Mouse (Mus musculus): ENCODE results near the gene Diaph2. TPM values are rescaled to one million over a fixed set of nuclear protein-coding genes. Genes with fewer than 3 reads are reported as not detected.
A peak's percentile ranks its signal among the peaks of the same experiment; 100 is the strongest.

Gene Diaph2
- polyA plus RNA-seq, 1 experiment from 2014 or later, result 7.9 TPM

DNA sequence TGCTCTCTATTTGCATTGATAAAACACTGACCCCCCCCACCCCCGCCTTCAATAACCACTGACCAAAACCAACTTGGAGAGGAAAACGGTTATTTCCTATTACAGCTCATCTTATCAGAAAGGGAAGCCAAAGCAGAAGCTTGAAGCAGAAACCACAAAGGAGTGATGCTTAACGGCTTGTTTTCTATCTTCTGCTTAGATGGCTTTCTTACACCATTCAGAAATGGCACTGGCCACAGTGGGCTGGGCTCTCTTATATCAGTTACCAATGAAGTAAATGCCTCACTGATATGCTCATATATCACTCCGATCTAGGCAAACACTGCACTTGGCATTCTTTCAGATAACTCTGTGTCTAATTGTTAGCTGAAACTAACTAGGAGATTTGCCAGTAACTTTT, 463.2 kb downstream of the Diaph2 start:
- no peak for ATAC-seq (ENCODE audit: low FRiP score)
- H3K9ac ChIP-seq, result no peak overlapping the region
- WGBS, result 80% methylated on average over 4 of the region's 4 CpGs
- no peaks in the 10 kb centered on the region for H3K9me3 ChIP-seq
- no peaks in the 10 kb centered on the region for H3K4me1 ChIP-seq
- H3K36me3 ChIP-seq (replicated peaks), result no peaks in the 10 kb centered on the region
- H3K4me2 ChIP-seq, result no peak overlapping the region
- H3K27ac ChIP-seq, result no peak overlapping the region
- no peak overlapping the region for H3K4me3 ChIP-seq (replicated peaks)
- no peaks in the 10 kb centered on the region for H3K27me3 ChIP-seq

DNA sequence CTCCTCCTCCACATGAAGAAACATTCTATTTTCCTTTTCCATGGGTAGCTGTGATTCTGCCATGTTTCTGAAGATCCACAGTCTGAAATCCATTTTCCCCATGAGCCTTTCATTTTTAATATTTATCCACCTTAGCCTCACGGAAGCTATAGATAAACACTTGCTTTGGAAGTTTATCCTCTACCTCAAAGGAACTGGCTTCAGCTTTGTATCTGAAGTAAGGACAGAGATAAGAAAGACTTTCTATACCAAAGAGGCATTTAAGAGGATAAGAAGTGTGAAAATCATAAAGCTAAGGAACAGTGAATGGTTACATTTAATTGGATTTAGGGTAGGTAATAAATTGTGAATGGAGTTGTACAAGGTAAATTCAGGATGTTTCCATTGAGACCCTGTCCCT, 480.5 kb downstream of the Diaph2 start:
- WGBS, result 89% methylated on average over 1 of the region's 1 CpGs
- Histone ChIP-seq H3K27ac (no peak overlapping the region), H3K9ac (no peak overlapping the region)

DNA sequence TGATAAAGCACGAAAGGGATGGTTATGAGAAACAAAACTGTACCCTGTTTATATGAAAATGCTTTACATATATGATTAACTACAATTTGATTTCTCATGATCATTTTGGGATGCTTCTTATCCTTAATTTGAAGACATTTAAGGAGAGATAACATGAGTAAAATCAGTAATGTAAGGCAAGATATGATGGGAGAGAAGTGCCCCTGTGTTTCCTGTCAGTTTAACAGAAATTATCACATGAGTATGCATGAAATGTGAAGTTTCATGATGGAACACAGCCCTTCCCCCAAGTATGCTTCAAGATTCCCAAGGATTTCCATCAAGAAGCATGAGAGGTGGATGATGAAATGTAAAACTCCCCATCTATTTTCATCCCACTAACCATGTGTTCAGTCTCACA, 485.6 kb downstream of the Diaph2 start:
- H3K4me2 ChIP-seq, result no peak overlapping the region
- no peak overlapping the region for H3K4me3 ChIP-seq (replicated peaks)
- H3K36me3 ChIP-seq (replicated peaks), result no peaks in the 10 kb centered on the region
- H3K4me1 ChIP-seq, result no peaks in the 10 kb centered on the region
- no peaks in the 10 kb centered on the region for H3K27me3 ChIP-seq
- no peak for ATAC-seq (ENCODE audit: low FRiP score)
- no peak overlapping the region for H3K27ac ChIP-seq
- 82% methylated on average over 1 of the region's 1 CpGs for WGBS
- no peak overlapping the region for H3K9ac ChIP-seq
- H3K9me3 ChIP-seq, result no peaks in the 10 kb centered on the region

More for the DNA sequence above, 480.5 kb downstream of the Diaph2 start:
- H3K4me3 ChIP-seq (replicated peaks), result no peak overlapping the region
- no peaks in the 10 kb centered on the region for H3K9me3 ChIP-seq
- no peak overlapping the region for H3K4me2 ChIP-seq
- H3K36me3 ChIP-seq (replicated peaks), result no peaks in the 10 kb centered on the region
- H3K4me1 ChIP-seq, result no peaks in the 10 kb centered on the region
- ATAC-seq (ENCODE audit: low FRiP score), result no peak
- no peaks in the 10 kb centered on the region for H3K27me3 ChIP-seq

DNA sequence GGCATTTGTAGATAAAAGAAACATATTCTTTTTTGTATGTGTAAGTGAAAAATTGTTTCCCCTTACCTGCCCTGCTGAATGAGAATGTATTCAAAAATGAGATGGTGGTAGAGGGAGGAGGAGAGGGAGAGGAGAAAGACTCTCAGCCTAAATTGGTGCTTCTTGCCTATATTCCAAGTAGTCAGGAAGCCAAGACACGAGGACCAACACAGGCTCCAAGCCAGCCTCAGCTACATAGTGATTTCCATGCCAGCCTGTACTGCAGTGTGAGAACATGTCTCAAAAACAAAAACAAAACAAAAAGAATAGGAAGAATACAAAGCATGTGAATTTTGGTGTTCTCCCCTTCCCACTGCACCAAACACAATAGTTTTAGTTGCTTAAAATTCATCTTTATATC, 497.1 kb downstream of the Diaph2 start:
- Histone ChIP-seq H3K9me3 (no peaks in the 10 kb centered on the region), H3K9ac (no peak overlapping the region), H3K4me1 (no peaks in the 10 kb centered on the region), H3K27me3 (no peaks in the 10 kb centered on the region), H3K4me2 (no peak overlapping the region), H3K36me3 (replicated peaks) (no peaks in the 10 kb centered on the region), H3K27ac (no peak overlapping the region), H3K4me3 (replicated peaks) (no peak overlapping the region)
- 82% methylated on average over 1 of the region's 1 CpGs for WGBS
- no peak for ATAC-seq (ENCODE audit: low FRiP score)

DNA sequence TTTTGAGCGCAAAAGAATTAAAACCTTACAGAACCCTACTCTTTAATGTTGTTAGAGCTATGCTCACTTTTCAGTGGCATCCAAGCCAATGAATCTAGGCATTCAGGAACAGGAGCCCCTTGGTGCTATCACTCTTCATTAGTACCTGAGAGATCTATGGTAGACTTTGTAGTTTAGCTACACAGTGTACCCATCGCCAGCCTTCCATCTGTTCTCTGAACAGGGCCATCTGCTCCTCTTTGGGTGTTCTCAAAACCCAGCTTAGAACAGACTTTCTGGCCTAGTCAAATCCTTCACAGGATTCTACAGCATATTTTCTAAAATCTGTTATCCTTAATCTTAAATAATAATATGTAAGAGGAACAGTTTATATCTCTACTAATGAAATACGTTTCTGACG, 504.1 kb downstream of the Diaph2 start:
- Histone ChIP-seq H3K4me2 (no peak overlapping the region), H3K27ac (no peak overlapping the region), H3K36me3 (replicated peaks) (no peaks in the 10 kb centered on the region), H3K9me3 (no peaks in the 10 kb centered on the region), H3K4me1 (no peaks in the 10 kb centered on the region), H3K9ac (no peak overlapping the region), H3K27me3 (no peaks in the 10 kb centered on the region), H3K4me3 (replicated peaks) (no peak overlapping the region)
- ATAC-seq (ENCODE audit: low FRiP score), result no peak
- 87% methylated on average over 4 of the region's 4 CpGs for WGBS

DNA sequence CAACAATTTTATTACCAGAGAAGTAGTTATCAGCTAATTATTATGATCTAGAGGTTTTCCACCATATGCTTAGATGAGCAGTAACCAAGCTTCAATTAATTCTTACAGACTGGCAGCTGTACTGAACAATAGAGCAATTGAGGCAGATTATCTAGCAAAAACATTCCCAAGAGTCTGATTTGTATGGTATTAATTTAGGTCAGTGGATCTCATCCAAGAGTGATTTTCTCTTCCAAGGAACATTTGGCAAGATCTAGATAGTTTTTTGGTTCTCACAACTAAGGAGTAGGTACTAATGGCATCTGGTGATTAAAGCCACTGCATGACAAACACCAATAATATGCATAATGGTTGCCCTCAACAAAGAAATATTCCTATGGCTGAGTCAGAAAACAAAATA, 516.2 kb downstream of the Diaph2 start:
- H3K9ac ChIP-seq, result no peak overlapping the region
- no peak overlapping the region for H3K4me3 ChIP-seq (replicated peaks)
- no peak overlapping the region for H3K27ac ChIP-seq
- H3K36me3 ChIP-seq (replicated peaks), result no peaks in the 10 kb centered on the region
- no peaks in the 10 kb centered on the region for H3K27me3 ChIP-seq
- H3K4me2 ChIP-seq, result no peak overlapping the region
- H3K4me1 ChIP-seq, result no peaks in the 10 kb centered on the region
- H3K9me3 ChIP-seq, result no peaks in the 10 kb centered on the region
- ATAC-seq (ENCODE audit: low FRiP score), result peak; percentile 53; the same call in 1 of the 2 replicates

DNA sequence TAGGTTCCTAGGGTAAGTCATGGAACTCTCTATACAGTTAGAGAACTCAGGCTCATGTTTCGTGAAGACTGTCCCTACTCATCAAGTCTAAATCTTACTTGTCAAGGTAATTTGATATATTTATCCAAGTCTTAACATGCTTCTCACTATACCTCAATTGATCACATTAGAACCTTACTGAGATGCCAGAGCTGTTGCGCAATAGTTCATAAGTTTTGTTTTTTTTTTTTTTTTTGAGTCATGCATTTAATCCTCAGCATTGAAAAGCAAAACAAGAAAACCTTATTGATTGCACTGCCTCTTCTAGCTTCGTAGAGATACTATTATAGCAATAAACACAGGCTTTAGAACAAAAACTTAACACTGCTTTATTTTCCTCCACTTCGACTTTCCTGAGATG, 529.6 kb downstream of the Diaph2 start:
- H3K4me2 ChIP-seq, result no peak overlapping the region
- WGBS, result 82% methylated on average over 4 of the region's 4 CpGs

DNA sequence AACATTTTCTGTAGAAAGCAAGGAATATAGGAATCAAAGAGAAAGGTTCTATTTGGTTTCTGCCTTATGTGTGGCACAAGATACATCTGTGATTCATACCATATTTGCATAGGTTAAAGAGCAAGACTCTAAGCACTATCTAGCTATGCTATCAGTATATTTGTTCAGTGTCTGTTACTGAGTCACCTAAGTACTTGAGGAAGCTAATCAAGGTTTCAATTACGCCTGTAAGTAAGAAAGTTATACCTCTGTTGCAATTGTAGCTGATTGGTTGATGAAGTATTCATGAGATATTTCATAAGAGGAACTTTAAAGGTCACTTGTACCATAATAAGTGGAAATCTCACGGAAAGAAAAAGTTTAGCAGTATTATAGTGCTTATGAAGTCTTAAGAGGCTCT, 531.9 kb downstream of the Diaph2 start:
- no peaks in the 10 kb centered on the region for H3K9me3 ChIP-seq
- WGBS, result 83% methylated on average over 2 of the region's 2 CpGs
- no peaks in the 10 kb centered on the region for H3K4me1 ChIP-seq
- no peak overlapping the region for H3K4me3 ChIP-seq (replicated peaks)
- ATAC-seq (ENCODE audit: low FRiP score), result no peak
- H3K27ac ChIP-seq, result no peak overlapping the region
- H3K36me3 ChIP-seq (replicated peaks), result no peaks in the 10 kb centered on the region
- no peak overlapping the region for H3K9ac ChIP-seq
- H3K27me3 ChIP-seq, result no peaks in the 10 kb centered on the region
- H3K4me2 ChIP-seq, result no peak overlapping the region

More for the DNA sequence above, 529.6 kb downstream of the Diaph2 start:
- no peak overlapping the region for H3K4me3 ChIP-seq (replicated peaks)
- H3K27me3 ChIP-seq, result no peaks in the 10 kb centered on the region
- H3K4me1 ChIP-seq, result no peaks in the 10 kb centered on the region
- no peaks in the 10 kb centered on the region for H3K9me3 ChIP-seq
- no peak overlapping the region for H3K9ac ChIP-seq
- ATAC-seq (ENCODE audit: low FRiP score), result no peak
- H3K36me3 ChIP-seq (replicated peaks), result no peaks in the 10 kb centered on the region
- no peak overlapping the region for H3K27ac ChIP-seq

DNA sequence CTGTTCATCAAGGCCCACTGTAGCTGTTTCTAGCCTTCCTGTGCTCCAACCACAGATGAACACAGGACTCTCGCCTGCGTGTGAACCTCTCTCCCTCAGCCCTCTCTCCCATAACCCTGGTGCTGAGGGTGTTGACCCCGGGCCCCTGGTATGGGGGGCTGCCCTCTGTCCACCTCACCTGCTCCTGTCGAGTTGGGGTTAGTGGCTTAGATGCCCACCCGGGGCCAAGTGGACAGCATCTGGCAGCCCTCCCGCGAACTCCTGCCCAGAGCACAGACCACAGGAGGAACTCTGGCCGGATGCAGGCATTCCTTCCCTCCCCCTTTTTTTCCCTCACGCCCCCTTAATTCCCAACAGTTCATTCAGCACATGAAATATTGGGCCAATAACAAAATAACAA, 537.5 kb downstream of the Diaph2 start:
- Histone ChIP-seq H3K36me3 (replicated peaks) (no peaks in the 10 kb centered on the region), H3K4me1 (no peaks in the 10 kb centered on the region), H3K27ac (no peak overlapping the region), H3K4me3 (replicated peaks) (no peak overlapping the region), H3K4me2 (no peak overlapping the region), H3K9ac (no peak overlapping the region), H3K27me3 (no peaks in the 10 kb centered on the region), H3K9me3 (no peaks in the 10 kb centered on the region)
- WGBS, result 86% methylated on average over 9 of the region's 9 CpGs
- ATAC-seq (ENCODE audit: low FRiP score), result no peak

DNA sequence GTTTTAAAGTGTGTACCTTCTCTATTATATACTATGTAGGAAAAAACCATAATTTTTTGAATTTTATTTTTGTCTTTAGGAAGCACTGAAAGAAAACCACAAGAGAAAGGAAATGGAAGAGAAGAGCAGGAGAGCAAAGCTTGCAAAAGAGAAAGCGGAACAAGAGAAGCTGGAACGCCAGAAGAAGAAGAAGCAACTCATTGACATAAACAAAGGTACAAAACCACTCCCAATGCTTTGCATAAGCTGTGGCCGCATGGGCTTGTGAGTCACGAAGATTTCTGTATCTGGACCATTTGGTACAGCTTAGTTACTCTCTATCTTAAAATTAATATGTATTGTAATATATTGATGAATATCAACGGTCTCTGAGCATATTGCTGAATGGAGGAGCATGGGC, 540.2 kb downstream of the Diaph2 start:
- Histone ChIP-seq H3K27me3 (no peaks in the 10 kb centered on the region), H3K4me2 (no peak overlapping the region), H3K9me3 (no peaks in the 10 kb centered on the region), H3K9ac (no peak overlapping the region), H3K4me3 (replicated peaks) (no peak overlapping the region), H3K27ac (no peak overlapping the region), H3K36me3 (replicated peaks) (no peaks in the 10 kb centered on the region), H3K4me1 (no peaks in the 10 kb centered on the region)
- no peak for ATAC-seq (ENCODE audit: low FRiP score)
- WGBS, result 88% methylated on average over 5 of the region's 5 CpGs

DNA sequence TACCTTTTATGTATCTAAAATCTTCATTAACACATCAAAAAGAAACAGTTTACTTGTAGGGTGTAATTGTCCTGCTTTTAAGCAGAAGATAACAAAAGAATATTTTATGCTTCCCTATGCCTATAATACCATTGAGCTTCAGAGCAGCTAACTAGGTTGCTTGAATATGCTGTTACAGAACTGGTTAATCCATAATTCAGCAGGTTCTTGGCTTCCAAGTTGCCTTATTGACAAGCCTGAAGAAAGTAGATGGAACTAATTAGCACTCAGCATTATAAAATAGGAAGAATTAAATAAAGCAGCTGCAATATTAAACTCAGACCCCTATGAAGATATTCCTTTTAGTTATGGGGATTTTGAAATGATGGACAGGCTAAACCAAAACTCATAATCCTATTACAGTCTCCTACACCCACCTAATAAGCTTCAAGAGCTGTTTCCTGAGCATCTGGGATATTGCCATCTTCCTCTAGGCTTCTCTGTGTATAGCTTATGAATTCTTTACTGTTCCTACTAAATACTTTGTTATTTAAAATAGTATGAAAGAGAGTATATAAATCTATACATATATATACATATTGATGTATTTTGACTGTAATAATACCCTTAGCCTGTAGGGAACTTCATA, 601.4 kb downstream of the Diaph2 start:
- Histone ChIP-seq H3K9ac (no peak overlapping the region), H3K27ac (no peak overlapping the region), H3K36me3 (replicated peaks) (no peaks in the 10 kb centered on the region), H3K9me3 (no peaks in the 10 kb centered on the region), H3K4me1 (no peaks in the 10 kb centered on the region), H3K4me3 (replicated peaks) (no peak overlapping the region), H3K27me3 (no peaks in the 10 kb centered on the region), H3K4me2 (no peak overlapping the region)
- ATAC-seq (ENCODE audit: low FRiP score), result no peak; the same call in 1 of the 2 replicates

DNA sequence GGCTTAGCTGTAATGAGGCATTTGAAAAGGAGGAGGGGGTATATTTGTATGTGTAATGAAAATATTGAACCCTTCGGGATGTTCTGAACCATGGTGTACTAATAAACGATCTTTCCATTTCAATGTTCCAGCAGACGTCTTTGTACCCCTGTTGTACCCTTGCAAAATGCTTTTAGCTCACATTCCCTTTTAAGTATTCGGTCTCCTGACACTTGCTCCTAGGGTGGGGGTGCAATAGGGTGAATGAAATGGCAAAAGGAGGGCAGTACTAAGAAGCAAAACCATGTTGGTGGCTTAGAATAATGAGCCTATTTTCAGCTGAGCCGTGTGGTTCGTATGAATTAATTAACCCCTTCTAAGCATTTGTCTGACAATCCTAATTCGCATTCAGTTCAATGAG, 601.9 kb downstream of the Diaph2 start:
- Histone ChIP-seq H3K9me3 (no peaks in the 10 kb centered on the region), H3K4me2 (no peak overlapping the region), H3K27me3 (no peaks in the 10 kb centered on the region), H3K9ac (no peak overlapping the region), H3K4me1 (no peaks in the 10 kb centered on the region), H3K36me3 (replicated peaks) (no peaks in the 10 kb centered on the region), H3K4me3 (replicated peaks) (no peak overlapping the region), H3K27ac (no peak overlapping the region)
- 40% methylated on average over 7 of the region's 7 CpGs for WGBS
- ATAC-seq (ENCODE audit: low FRiP score), result peak; percentile 84; the same call in 1 of the 2 replicates

DNA sequence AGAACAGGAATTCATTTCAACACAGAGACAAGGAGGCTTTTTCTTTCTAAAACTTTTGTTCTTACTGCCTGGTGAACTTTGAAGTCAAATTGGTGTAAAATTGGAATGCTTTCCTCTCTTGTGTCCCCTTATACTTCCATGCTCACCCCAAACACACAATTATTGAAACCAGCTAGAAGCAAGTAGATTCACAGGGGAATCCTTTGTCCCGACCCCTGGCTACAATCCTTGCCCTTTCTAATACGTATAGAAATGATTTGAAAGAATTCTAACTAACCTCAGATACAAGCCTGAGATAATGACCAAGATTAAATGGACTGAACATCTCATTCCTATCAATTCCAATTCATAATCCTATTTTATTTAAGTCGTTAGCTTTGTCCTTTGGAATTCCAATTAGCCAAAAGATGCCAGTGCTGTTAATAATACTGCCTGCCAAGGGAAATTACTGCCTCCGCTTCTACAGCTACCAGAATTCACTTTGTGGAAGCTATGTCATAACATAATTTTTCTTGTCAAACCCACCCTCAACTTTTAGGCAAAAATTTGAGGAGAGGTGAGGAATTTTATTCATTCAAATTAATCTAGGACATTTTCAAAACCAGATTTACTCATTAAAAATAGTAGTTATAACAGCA, 644.1 kb downstream of the Diaph2 start:
- Histone ChIP-seq H3K27ac (no peak overlapping the region), H3K27me3 (no peaks in the 10 kb centered on the region), H3K4me2 (no peak overlapping the region), H3K4me1 (no peaks in the 10 kb centered on the region), H3K9me3 (no peaks in the 10 kb centered on the region), H3K4me3 (replicated peaks) (no peak overlapping the region), H3K9ac (no peak overlapping the region), H3K36me3 (replicated peaks) (no peaks in the 10 kb centered on the region)
- WGBS, result 32% methylated on average over 4 of the region's 4 CpGs
- no peak for ATAC-seq (ENCODE audit: low FRiP score)
